Mouse (Mus musculus) hindlimb bud, embryonic 11.5 days (tissue): ENCODE data around the gene Zfp503.

Experiments
- DNase-seq: peaks from one replicate; pipeline ENCODE4 v3.0.0-alpha.2; 2012; ENCODE audit warnings: low read depth, low spot score; ENCODE audit errors: extremely low spot score

Zfp503 gene

DNA sequence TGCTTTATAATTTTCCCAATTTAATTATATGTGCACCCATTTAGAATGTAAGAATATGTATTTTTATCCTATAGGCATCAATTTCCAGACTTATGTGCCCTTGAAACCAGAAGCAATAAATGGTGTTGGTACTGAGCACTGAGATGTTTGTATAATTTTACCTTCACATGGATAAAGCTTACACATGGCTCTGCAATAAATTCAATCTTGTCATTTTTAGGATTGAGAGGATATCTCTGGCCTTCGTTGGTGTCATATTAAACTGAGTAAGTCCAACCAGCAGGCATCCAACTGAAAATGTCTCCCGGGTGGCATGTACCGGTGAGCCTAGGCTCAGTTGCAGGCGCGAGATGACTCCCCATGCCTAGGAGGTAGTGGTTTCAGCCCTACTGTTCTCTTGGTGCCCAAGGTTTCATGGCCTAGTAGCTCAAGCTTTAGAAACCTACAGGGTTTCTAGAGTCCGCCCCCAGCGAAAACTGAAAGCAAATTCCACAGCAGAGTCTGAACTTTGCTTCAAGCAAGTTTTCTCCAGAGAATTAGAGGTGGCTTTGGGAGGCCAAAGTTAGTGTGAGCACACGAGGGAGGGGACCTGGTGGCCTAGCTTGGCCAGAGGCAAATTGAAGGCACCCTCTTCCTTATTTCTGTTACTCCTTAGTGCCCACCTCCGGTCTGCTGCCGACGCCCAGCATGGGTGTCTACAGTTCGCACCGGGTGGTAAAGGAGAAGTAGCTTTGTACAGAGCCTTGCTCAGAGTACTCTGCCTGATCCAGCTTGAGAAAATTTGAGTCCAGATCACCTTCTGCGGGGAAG lies 4.1 kb upstream of the Zfp503 start:
- no peak for DNase-seq

DNA sequence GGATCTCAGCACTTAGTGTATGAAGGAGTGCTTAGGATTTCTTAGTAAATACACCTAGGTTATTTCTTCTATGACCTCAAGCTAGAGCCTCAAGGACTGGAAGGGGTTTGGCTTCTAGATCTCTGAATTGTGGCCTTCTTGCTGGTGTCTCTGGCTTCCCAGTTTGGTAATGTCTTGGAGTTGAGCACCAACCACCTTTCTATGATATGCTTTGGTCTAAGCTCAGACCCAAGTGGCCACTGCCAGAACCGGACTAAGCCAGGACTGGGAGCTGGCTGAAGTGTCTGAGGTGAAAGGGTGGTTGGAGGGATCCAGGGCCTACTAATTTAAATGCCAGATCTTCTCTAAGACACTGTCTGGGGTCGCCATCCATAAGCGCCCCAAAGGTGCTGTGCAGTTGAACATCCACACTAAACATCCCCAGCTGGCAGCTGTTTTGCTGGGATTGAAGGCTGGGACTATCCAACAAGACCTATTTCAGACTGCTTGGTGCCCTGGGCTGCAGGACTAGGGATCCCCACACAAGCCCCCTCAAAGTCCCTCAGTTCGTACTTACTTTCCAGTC lies 3.0 kb upstream of the Zfp503 start:
- DNase-seq, result no peak

DNA sequence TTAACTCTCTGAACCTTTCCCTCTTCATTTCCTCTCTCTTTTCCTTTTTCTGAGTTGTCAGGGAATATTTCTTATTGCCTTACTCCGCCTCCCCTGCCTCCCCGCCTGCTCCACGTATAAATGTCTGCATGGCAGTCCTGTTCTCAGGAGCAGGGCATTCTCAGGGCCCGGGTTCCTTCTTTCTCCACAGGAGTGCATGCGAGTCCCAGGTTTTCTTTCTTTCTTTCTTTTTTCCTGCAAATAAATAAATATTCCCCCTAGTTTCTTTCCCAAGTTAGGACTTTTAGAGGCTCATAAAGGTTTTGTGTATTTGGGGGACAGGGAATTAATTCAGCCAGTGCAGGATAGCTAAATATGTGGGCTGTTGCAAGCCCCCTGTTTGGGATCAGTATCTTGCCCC lies 2.5 kb upstream of the Zfp503 start:
- no peak for DNase-seq

- DNase-seq, result no peak
Measured at GRCm38 (mm10) chr14:21991251-21991780, 1.9 kb upstream of the Zfp503 start.

- DNase-seq, result no peak
Measured at GRCm38 (mm10) chr14:21990321-21991021, 1.1 kb upstream of the Zfp503 start.

DNA sequence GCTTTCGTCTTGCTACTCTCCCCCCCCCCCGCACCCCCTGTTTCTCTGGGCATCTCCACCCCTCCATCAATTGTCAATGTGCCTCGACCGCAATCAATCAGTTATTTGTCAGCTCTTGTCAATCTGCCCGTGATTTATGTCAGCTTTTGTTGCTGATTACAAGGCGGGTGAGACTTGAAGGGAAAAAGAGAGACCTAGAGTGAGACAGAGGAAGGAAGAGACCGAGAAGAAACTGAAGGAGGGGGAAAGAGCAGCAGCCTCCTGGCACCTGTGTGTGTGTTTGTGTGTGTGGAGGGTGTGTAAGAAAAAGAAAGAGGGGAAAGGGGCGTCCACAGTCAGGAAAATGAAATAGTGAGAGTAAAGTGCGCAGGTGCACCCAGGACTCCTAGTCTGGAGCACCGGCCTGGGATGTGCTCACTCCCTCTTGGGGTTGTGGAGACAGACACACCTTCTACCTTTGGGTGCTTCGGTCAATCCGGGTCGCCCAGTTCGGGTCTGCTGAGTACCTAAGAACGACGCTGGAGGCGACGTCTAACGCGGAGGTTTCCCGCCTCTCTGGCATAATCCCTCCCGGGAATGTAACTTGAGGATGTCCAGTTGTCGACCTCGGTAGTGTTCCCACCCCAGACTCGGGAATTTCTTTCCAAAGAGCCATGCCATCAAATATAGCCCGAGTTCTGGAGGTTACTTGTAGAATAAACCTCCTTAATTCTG lies 667 bp downstream of the Zfp503 start:
- DNase-seq, result no peak

GRCm38 (mm10) chr14:21987660-21988576 lies 1.5 kb downstream of the Zfp503 start:
- no peak for DNase-seq

DNA sequence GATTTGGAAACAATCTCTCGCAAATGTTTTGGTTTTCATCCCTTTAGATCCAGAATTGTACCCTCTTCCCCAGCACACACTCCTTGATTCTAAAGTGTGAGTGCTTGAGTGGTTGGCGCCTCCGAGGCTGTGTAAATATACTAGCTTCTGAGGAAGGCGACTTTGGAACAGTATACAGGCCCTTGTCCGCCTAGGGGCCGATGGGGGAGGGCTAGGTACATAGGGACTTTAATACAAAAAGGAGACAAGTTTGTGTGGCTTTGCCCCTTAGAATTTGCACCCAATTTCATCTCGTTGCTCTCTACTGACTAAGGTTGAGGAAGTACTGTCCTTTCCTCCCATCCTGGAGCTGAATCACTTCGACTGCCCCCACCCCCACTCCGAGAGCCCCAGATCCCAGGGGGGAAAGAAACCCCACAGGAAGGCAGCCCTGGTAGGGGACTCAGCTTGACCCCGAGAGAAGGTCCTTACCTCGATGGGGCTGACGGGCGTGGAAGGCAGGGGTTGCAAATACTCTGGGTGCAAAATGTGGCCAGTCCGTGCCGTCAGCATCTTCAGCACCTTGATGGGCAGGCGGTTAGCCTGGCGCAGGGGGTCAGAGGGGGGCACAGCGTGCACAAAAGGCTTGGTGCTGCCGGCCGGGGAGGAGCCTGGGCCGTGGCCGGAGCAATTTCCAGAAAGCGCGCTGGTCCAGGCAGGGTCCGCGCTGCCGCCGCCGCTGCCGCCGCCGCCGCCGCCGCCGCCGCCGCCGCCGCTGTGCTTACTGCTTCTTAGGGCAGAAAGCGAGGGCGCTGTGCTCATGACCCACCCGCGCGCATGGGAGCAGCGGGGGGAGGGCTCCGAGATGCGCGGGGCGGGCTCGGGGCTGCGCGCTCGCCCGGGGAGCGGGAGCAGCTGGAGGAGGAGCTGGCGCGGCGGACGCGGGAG lies 2.4 kb downstream of the Zfp503 start:
- no peak for DNase-seq

GRCm38 (mm10) chr14:21985981-21986732 lies 3.2 kb downstream of the Zfp503 start:
- no peak for DNase-seq

- no peak for DNase-seq
Measured at GRCm38 (mm10) chr14:21985426-21985931, 3.9 kb downstream of the Zfp503 start.

GRCm38 (mm10) chr14:21984757-21985425 lies 4.5 kb downstream of the Zfp503 start:
- DNase-seq, result no peak

GRCm38 (mm10) chr14:21983950-21984730 lies 5.3 kb downstream of the Zfp503 start:
- no peak for DNase-seq

GRCm38 (mm10) chr14:21983311-21983949 lies 6.0 kb downstream of the Zfp503 start:
- DNase-seq, result no peak

DNA sequence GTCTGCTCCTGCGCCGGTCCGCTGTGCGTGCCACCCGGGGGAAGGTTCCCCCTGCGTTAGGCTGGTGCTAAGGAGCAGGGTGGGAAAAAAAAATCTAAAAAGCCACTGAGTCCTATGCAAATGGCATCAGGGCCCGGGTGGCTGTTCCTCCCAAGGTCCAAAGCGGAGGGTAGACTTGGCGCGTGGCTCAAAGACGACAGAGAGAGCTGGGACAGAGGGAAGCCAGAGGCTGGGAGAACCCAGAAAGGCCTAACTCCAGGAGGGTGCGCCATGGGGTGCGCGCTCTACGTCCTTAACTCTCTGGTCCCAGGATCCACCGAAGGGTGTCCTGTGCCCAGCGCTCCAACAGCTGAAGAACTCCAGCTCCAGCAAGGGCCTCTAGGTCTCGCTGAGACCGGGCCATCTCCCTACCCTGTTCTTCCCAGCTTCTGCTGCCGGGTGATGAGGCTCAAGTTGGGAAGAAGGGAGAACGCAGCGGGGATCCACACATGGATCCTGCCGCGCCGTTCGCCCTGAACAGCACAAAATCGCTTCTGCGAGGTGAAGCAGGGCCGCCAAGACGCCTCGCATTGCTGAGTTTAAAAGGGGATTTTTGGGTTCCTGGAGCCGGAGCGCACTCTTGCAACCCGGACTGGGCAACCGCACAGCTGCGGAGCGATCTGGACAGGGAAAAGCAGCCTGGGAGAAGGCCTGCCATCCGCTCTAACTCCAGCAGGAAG lies 6.7 kb downstream of the Zfp503 start:
- no peak for DNase-seq

DNA sequence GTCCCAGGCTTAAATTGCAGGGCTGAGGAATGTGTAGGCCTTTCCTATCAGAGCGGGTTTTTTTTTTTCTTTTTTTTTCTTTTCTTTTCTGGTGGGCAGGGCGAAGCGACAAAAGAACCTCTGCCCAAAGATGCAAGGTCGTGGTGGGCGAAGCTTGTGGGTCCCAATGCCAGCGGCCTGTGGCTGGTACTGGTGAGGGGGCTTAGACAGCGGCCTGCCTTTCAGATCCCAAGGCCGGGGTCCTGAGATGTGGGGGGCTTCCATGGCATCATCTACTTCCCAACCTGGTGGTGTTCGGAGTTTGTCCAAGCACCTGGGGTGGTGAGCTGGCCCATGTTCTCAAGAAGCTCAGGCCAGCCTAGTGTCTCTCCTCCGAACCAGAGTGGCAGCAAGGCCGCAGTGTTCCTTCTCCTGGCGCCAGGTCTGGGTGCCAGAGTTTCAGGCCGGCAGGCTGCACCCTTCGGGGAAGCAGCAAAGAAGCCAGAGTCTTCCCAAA lies 7.3 kb downstream of the Zfp503 start:
- no peak for DNase-seq

DNA sequence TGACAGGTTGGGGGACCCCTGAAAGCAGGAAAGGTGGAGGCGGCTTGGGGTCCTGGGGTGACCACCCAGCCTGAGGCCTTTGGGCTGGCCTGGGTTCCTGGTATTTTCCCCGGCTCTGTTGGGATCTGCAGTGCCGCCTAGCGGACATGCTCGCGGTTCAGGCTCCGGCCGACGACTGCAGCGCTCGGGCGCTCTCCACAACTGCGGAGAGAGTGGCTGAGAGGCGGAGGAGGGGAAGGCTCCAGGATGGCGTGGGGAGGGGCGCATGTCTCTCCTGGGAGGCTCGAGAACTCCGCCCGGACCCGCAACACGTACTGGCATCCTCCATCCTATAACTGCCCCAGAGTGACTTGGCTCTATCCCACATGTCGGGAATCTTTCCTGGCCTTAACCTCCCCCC lies 7.9 kb downstream of the Zfp503 start:
- DNase-seq, result no peak
